Mouse (Mus musculus) midbrain, embryonic 14.5 days (tissue): Measurements from ENCODE around the gene Wdr89. TPM values are rescaled to one million over a fixed set of nuclear protein-coding genes. Genes with fewer than 3 reads are reported as not detected.

Experiments used
- ATAC-seq: fragments of 200-750 bp; cut with Nextera tagmentation; 2 replicates; pipeline ENCODE4 v1.8.0; 2017; ENCODE audit warnings: moderate number of reproducible peaks, moderate library complexity; ENCODE audit not compliant: low FRiP score, low TSS enrichment
- DNase-seq: peaks from one replicate; pipeline ENCODE4 v3.0.0-alpha.2; 2015
- H3K27ac ChIP-seq: fragments of 300-500 bp; sonication (generic); replicated peaks from 2 replicates; pipeline ENCODE4 v1.5.1; 2014; ENCODE audit warnings: mild to moderate bottlenecking, low read depth, low read length, moderate library complexity
- H3K27me3 ChIP-seq: fragments of 300-500 bp; sonication (generic); 2 replicates; pipeline ENCODE4 v1.6.1; 2014; ENCODE audit warnings: low read length, control low read depth, mixed read lengths; ENCODE audit not compliant: control insufficient read depth, insufficient read depth
- H3K36me3 ChIP-seq: fragments of 300-500 bp; sonication (generic); 2 replicates; pipeline ENCODE4 v1.6.1; 2014; ENCODE audit warnings: low read length, control low read depth; ENCODE audit not compliant: control insufficient read depth, insufficient read depth
- H3K4me1 ChIP-seq: fragments of 300-500 bp; sonication (generic); 2 replicates; pipeline ENCODE4 v1.6.1; 2014; ENCODE audit warnings: mild to moderate bottlenecking, antibody characterized with exemption, low read length, control low read depth; ENCODE audit not compliant: control insufficient read depth, insufficient read depth
- H3K4me2 ChIP-seq: fragments of 300-500 bp; sonication (generic); 2 replicates; pipeline ENCODE4 v1.6.1; 2014; ENCODE audit warnings: mild to moderate bottlenecking, low read length, moderate library complexity
- H3K4me3 ChIP-seq: fragments of 300-500 bp; sonication (generic); replicated peaks from 2 replicates; pipeline ENCODE4 v1.5.1; 2014; ENCODE audit warnings: low read depth, low read length
- H3K9ac ChIP-seq: fragments of 300-500 bp; sonication (generic); replicated peaks from 2 replicates; pipeline ENCODE4 v1.6.1; 2014; ENCODE audit warnings: mild to moderate bottlenecking, low read length, moderate library complexity
- H3K9me3 ChIP-seq: fragments of 300-500 bp; sonication (generic); 2 replicates; pipeline ENCODE4 v1.6.1; 2016; ENCODE audit warnings: low read length, control low read depth, mixed read lengths; ENCODE audit not compliant: control insufficient read depth
- WGBS: fragments of 180-500 bp; shearing (Covaris S2); extraction: QIAGEN DNeasy Blood & Tissue Kit; methylation state at CpG from one replicate; pipeline ENCODE4 v1.1.7; 2014; 5-methylcytosine and 5-hydroxymethylcytosine counted together
- polyA plus RNA-seq: library from polyadenylated mRNA; unstranded; fragments of >200 nt; fragmentation: Nextera tagmentation; extraction: Ambion mirVana; gene quantifications from 2 replicates; pipeline ENCODE4 v1.2.1, GENCODE M21; 2014

Gene Wdr89
- polyA plus RNA-seq, 1 experiment from 2014 or later = 6.2 TPM

DNA sequence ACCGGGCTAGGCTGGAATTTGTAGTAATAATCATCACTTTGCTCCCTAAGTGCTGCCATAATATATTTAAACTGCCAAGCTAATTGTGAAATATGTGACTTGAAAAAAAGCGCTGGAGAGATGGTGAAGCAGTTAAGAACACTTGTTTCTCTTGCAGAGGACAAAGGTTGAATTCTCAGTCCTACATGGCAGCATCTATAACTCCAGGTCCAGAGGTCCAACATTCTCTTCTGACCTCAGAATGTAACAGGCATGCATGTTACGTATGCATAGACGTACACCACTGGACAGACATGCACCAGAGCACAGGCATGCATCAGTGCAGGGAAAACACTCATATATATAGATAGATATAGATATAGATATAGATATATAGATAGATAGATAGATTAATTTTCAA, 9.1 kb upstream of the Wdr89 start:
- Histone ChIP-seq H3K4me3 (no peak overlapping the region), H3K9me3 (no peaks in the 10 kb centered on the region), H3K9ac (no peak overlapping the region), H3K27me3 (no peaks in the 10 kb centered on the region), H3K36me3 (no peaks in the 10 kb centered on the region), H3K4me2 (no peak overlapping the region), H3K27ac (no peak overlapping the region), H3K4me1 (no peaks in the 10 kb centered on the region)
- DNase-seq (no peak), ATAC-seq (no peak)
- WGBS = 96% methylated on average over 4 of the region's 4 CpGs

DNA sequence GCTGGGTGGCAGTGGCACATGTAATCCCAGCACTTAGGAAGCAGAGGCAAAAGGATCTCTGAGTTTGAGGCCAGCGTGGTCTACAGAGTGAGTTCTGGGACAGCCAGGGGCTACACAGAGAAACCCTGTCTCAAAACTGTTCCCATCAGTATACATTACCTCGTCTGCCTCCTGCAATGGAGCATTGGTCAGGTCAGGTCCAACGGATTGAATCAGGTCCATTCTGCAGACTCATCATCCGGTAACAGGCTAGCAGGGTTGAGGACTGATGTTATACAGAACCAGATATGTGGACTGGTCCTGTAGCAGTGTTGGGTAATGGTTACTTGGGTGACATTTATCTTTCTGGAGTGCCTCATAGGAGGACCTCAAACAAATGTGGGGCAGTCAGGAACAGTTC, 3.3 kb upstream of the Wdr89 start:
- Histone ChIP-seq H3K4me2 (no peak overlapping the region), H3K27me3 (no peaks in the 10 kb centered on the region), H3K4me3 (no peak overlapping the region), H3K27ac (no peak overlapping the region), H3K9ac (no peak overlapping the region), H3K36me3 (no peaks in the 10 kb centered on the region), H3K9me3 (no peaks in the 10 kb centered on the region), H3K4me1 (peaks cover 7% of the 10 kb centered on the region)
- WGBS = over 99% methylated on average over 4 of the region's 4 CpGs
- ATAC-seq (no peak), DNase-seq (no peak)

GRCm38 (mm10) chr12:75671759-75672315, 2.5 kb upstream of the Wdr89 start:
- DNase-seq = no peak
- WGBS = 93% methylated on average over 3 of the region's 3 CpGs
- Histone ChIP-seq H3K4me3 (no peak overlapping the region), H3K36me3 (no peaks in the 10 kb centered on the region), H3K27me3 (no peaks in the 10 kb centered on the region), H3K4me2 (no peak overlapping the region), H3K4me1 (peaks cover 7% of the 10 kb centered on the region), H3K9ac (no peak overlapping the region), H3K27ac (no peak overlapping the region), H3K9me3 (no peaks in the 10 kb centered on the region)
- ATAC-seq = no peak

GRCm38 (mm10) chr12:75670611-75671010, 1.3 kb upstream of the Wdr89 start:
- H3K4me2 ChIP-seq = peak overlapping the region; percentile 89
- ATAC-seq = no peak
- 92% methylated on average over 6 of the region's 6 CpGs for WGBS

GRCm38 (mm10) chr12:75668916-75669257, 450 bp downstream of the Wdr89 start:
- no peaks in the 10 kb centered on the region for H3K36me3 ChIP-seq
- H3K27ac ChIP-seq = peak overlapping the region; percentile 75
- peaks cover 7% of the 10 kb centered on the region for H3K4me1 ChIP-seq
- peak overlapping the region; percentile 84 for H3K4me2 ChIP-seq
- peak overlapping the region; percentile 66 for H3K9ac ChIP-seq
- H3K4me3 ChIP-seq = peak overlapping the region; percentile 64
- no peaks in the 10 kb centered on the region for H3K27me3 ChIP-seq
- no peak for ATAC-seq
- H3K9me3 ChIP-seq = no peaks in the 10 kb centered on the region
- WGBS = under 1% methylated on average over 9 of the region's 9 CpGs
- no peak for DNase-seq

More at GRCm38 (mm10) chr12:75670611-75671010, 1.3 kb upstream of the Wdr89 start:
- Histone ChIP-seq H3K27ac (no peak overlapping the region), H3K9me3 (no peaks in the 10 kb centered on the region), H3K9ac (no peak overlapping the region; the same call in 1 of the 2 replicates), H3K27me3 (no peaks in the 10 kb centered on the region), H3K4me3 (peak overlapping the region; percentile 64; the same call in 1 of the 2 replicates), H3K4me1 (peaks cover 7% of the 10 kb centered on the region), H3K36me3 (no peaks in the 10 kb centered on the region)
- DNase-seq = no peak

DNA sequence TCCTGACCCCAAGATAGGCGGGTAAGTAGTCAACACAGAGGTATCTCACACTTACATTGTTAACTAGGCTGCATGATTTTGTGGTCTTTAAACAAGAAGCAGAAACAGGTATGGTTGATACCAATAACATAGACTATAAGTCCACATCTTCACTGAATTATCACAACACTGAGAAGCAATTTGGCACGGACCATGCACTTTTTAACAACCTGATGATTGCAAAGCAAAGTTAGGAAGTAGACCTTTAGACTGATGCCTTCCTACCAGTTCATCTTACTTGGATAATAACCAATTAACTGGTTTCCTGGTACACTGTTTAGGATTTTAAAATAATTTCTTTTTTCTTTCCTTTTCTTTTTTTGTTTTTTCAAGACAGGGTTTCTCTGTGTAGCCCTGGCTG, 1.1 kb downstream of the Wdr89 start:
- H3K4me2 ChIP-seq = no peak overlapping the region
- H3K9ac ChIP-seq = no peak overlapping the region
- ATAC-seq (no peak), DNase-seq (no peak)
- no peak overlapping the region for H3K27ac ChIP-seq
- no peaks in the 10 kb centered on the region for H3K9me3 ChIP-seq
- WGBS = 92% methylated on average over 2 of the region's 2 CpGs
- peaks cover 7% of the 10 kb centered on the region for H3K4me1 ChIP-seq
- no peaks in the 10 kb centered on the region for H3K36me3 ChIP-seq
- H3K27me3 ChIP-seq = no peaks in the 10 kb centered on the region
- H3K4me3 ChIP-seq = no peak overlapping the region

DNA sequence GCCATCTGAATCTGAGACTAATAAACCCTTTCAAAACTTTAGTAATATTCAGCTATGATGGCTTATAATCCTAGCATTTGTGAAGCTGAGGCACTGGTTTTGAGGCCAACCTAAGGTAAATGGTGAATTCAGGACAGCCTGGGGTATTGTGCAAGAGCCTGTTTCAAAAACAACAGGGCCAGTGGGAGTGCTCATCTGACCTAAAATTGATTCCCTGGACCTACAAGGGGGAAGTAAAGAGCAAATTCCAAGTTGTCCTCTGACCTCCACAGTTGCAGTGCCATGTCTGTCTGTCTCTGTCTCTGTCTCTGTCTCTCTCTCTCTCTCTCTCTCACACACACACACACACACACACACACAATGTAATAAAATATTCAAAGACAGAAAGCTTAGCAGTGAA, 2.4 kb downstream of the Wdr89 start:
- Histone ChIP-seq H3K27me3 (no peaks in the 10 kb centered on the region), H3K27ac (no peak overlapping the region), H3K4me3 (no peak overlapping the region), H3K4me1 (peaks cover 7% of the 10 kb centered on the region), H3K36me3 (no peaks in the 10 kb centered on the region), H3K4me2 (no peak overlapping the region), H3K9ac (no peak overlapping the region), H3K9me3 (no peaks in the 10 kb centered on the region)
- ATAC-seq = no peak
- no peak for DNase-seq

DNA sequence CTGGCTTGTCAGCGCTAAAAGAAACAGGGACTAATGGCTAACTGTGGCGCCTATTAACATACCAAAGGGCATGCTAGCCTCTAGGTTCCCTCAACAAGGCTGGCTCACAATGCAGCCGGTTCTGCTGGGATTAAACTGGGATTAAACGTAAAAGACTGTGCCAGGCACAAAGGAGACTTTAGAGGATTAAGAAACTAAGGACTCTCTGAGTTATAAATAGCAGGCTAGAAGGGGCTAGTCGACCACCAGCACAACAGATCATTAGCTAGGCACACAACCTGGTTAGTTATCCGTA, 4.9 kb downstream of the Wdr89 start:
- Histone ChIP-seq H3K36me3 (no peaks in the 10 kb centered on the region), H3K27ac (no peak overlapping the region), H3K4me1 (no peaks in the 10 kb centered on the region), H3K9me3 (no peaks in the 10 kb centered on the region), H3K9ac (no peak overlapping the region), H3K4me2 (no peak overlapping the region), H3K27me3 (no peaks in the 10 kb centered on the region), H3K4me3 (no peak overlapping the region)
- peak; percentile 37 for DNase-seq
- no peak for ATAC-seq
- 6% methylated on average over 6 of the region's 6 CpGs for WGBS

- Histone ChIP-seq H3K4me2 (no peak overlapping the region), H3K27ac (no peak overlapping the region), H3K9ac (no peak overlapping the region), H3K4me3 (no peak overlapping the region), H3K4me1 (no peaks in the 10 kb centered on the region), H3K9me3 (no peaks in the 10 kb centered on the region), H3K27me3 (no peaks in the 10 kb centered on the region), H3K36me3 (no peaks in the 10 kb centered on the region)
- DNase-seq (no peak), ATAC-seq (no peak)
- WGBS = 28% methylated on average over 13 of the region's 13 CpGs
Measured at GRCm38 (mm10) chr12:75663646-75664515, 5.5 kb downstream of the Wdr89 start.
